Mouse (Mus musculus): ENCODE results near the gene Ccdc103. TPM values are rescaled to one million over a fixed set of nuclear protein-coding genes. Genes with fewer than 3 reads are reported as not detected.
A peak's percentile ranks its signal among the peaks of the same experiment; 100 is the strongest.

The Ccdc103 gene
- total RNA-seq, 2 experiments from 2014 or later, result 0.32 to 0.36 TPM

- DNase-seq (ENCODE audit: low spot score in 2 of 2), result no peak
Observed at GRCm38 (mm10) chr11:102888135-102888534, 7.1 kb downstream of the Ccdc103 start.

GRCm38 (mm10) chr11:102890096-102890495 lies 9.1 kb downstream of the Ccdc103 start:
- DNase-seq (ENCODE audit: low spot score in 2 of 2), result no peak

GRCm38 (mm10) chr11:102893015-102893651 lies 12.1 kb downstream of the Ccdc103 start:
- DNase-seq (ENCODE audit: low spot score in 2 of 2), result peak; percentile 51 to 55

GRCm38 (mm10) chr11:102894716-102895115 lies 13.7 kb downstream of the Ccdc103 start:
- no peak for DNase-seq (ENCODE audit: low spot score in 2 of 2)

- DNase-seq (ENCODE audit: low spot score in 2 of 2), result no peak
Observed at GRCm38 (mm10) chr11:102895779-102896178, 14.8 kb downstream of the Ccdc103 start.

GRCm38 (mm10) chr11:102896641-102897040 lies 15.6 kb downstream of the Ccdc103 start:
- DNase-seq (ENCODE audit: low spot score in 2 of 2), result no peak

- DNase-seq (ENCODE audit: low spot score in 2 of 2), result no peak
Observed at GRCm38 (mm10) chr11:102898408-102898807, 17.4 kb downstream of the Ccdc103 start.

GRCm38 (mm10) chr11:102900763-102901162 lies 19.8 kb downstream of the Ccdc103 start, which contains the start of gene Gfap:
Gene Gfap, minus strand, starts transcription at chr11:102900912.
- DNase-seq (ENCODE audit: low spot score in 2 of 2), result peak; percentile 79 to 82

GRCm38 (mm10) chr11:102901199-102901598 lies 20.2 kb downstream of the Ccdc103 start:
- no peak for DNase-seq (ENCODE audit: low spot score in 2 of 2)

GRCm38 (mm10) chr11:102902107-102902506 lies 21.1 kb downstream of the Ccdc103 start:
- no peak for DNase-seq (ENCODE audit: low spot score in 2 of 2)

- no peak for DNase-seq (ENCODE audit: low spot score in 2 of 2)
Observed at GRCm38 (mm10) chr11:102903654-102904053, 22.6 kb downstream of the Ccdc103 start.

- DNase-seq (ENCODE audit: low spot score in 2 of 2), result no peak
Observed at GRCm38 (mm10) chr11:102911376-102911775, 30.4 kb downstream of the Ccdc103 start.

- DNase-seq (ENCODE audit: low spot score in 2 of 2), result no peak
Observed at GRCm38 (mm10) chr11:102915380-102915779, 34.4 kb downstream of the Ccdc103 start.

- DNase-seq (ENCODE audit: low spot score in 2 of 2), result no peak
Observed at GRCm38 (mm10) chr11:102918077-102918476, 37.1 kb downstream of the Ccdc103 start.

GRCm38 (mm10) chr11:102921491-102921890 lies 40.5 kb downstream of the Ccdc103 start:
- no peak for DNase-seq (ENCODE audit: low spot score in 2 of 2)

- DNase-seq (ENCODE audit: low spot score in 2 of 2), result peak; percentile 82 to 89
Observed at GRCm38 (mm10) chr11:102924557-102925350, 43.8 kb downstream of the Ccdc103 start, which contains the start of gene Kif18b. Gene Kif18b, minus strand, starts transcription at chr11:102925124.

- no peak for DNase-seq (ENCODE audit: low spot score in 2 of 2)
Observed at GRCm38 (mm10) chr11:102925351-102925717, 44.3 kb downstream of the Ccdc103 start.

GRCm38 (mm10) chr11:102930672-102931071 lies 49.7 kb downstream of the Ccdc103 start:
- DNase-seq (ENCODE audit: low spot score in 2 of 2), result no peak
